Mouse (Mus musculus) neural tube, embryonic 11.5 days (tissue): ENCODE results near the gene Hyou1. TPM values are rescaled to one million over a fixed set of nuclear protein-coding genes. Genes with fewer than 3 reads are reported as not detected.

ENCODE experiments used
- ATAC-seq: fragments of 200-750 bp; cut with Nextera tagmentation; 2 replicates; pipeline ENCODE4 v1.8.0; 2017; ENCODE audit warnings: moderate number of reproducible peaks, mild to moderate bottlenecking, moderate TSS enrichment, moderate library complexity; ENCODE audit not compliant: insufficient read depth, low FRiP score, low TSS enrichment
- DNase-seq: peaks from one replicate; pipeline ENCODE4 v3.0.0-alpha.2; 2015; ENCODE audit warnings: low spot score
- H3K27ac ChIP-seq: fragments of 300-500 bp; sonication (generic); 2 replicates; pipeline ENCODE4 v1.5.1; 2014; ENCODE audit warnings: low read depth, mild to moderate bottlenecking, low read length
- H3K27me3 ChIP-seq: fragments of 300-500 bp; sonication (generic); 2 replicates; pipeline ENCODE4 v1.6.1; 2014; ENCODE audit warnings: mild to moderate bottlenecking, low read length, mixed read lengths; ENCODE audit not compliant: control insufficient read depth, insufficient read depth
- H3K36me3 ChIP-seq: fragments of 300-500 bp; sonication (generic); 2 replicates; pipeline ENCODE4 v1.6.1; 2014; ENCODE audit warnings: mild to moderate bottlenecking, low read length, moderate library complexity, mixed read lengths; ENCODE audit not compliant: control insufficient read depth, insufficient read depth
- H3K4me1 ChIP-seq: fragments of 300-500 bp; sonication (generic); 2 replicates; pipeline ENCODE4 v1.6.1; 2014; ENCODE audit warnings: low read length, mixed read lengths; ENCODE audit not compliant: control insufficient read depth, insufficient read depth
- H3K4me2 ChIP-seq: fragments of 300-500 bp; sonication (generic); 2 replicates; pipeline ENCODE4 v1.6.1; 2014; ENCODE audit warnings: low read depth, mild to moderate bottlenecking, moderate library complexity
- H3K4me3 ChIP-seq: fragments of 300-500 bp; sonication (generic); 2 replicates; pipeline ENCODE4 v1.5.1; 2014; ENCODE audit warnings: low read depth, low read length
- H3K9ac ChIP-seq: fragments of 300-500 bp; sonication (generic); 2 replicates; pipeline ENCODE4 v1.6.1; 2014; ENCODE audit warnings: mild to moderate bottlenecking, low read length
- H3K9me3 ChIP-seq: fragments of 300-500 bp; sonication (generic); 2 replicates; pipeline ENCODE4 v1.6.1; 2016; ENCODE audit warnings: low read length; ENCODE audit not compliant: control insufficient read depth
- WGBS: fragments of 180-500 bp; shearing (Covaris S2); extraction: QIAGEN DNeasy Blood & Tissue Kit; methylation state at CpG from one replicate; pipeline ENCODE4 v1.1.7; 2014; 5-methylcytosine and 5-hydroxymethylcytosine counted together
- polyA plus RNA-seq: library from polyadenylated mRNA; unstranded; fragments of >200 nt; fragmentation: Nextera tagmentation; extraction: Ambion mirVana; gene quantifications from 2 replicates; pipeline ENCODE4 v1.2.1, GENCODE M21; 2014

The Hyou1 gene
- polyA plus RNA-seq, 1 experiment from 2014 or later: 38.8 TPM

GRCm38 (mm10) chr9:44337436-44338169 is 41.7 kb upstream of the Hyou1 start:
- Histone ChIP-seq H3K4me1 (peaks cover 6% of the 10 kb centered on the region), H3K36me3 (peaks cover 11% of the 10 kb centered on the region), H3K9ac (no peak overlapping the region), H3K27ac (no peak overlapping the region), H3K9me3 (no peaks in the 10 kb centered on the region), H3K27me3 (no peaks in the 10 kb centered on the region), H3K4me2 (peak overlapping the region; percentile 3; the same call in 1 of the 2 replicates), H3K4me3 (peak overlapping the region; percentile 98; the same call in 1 of the 2 replicates)
- 69% methylated on average over 9 of the region's 9 CpGs for whole genome bisulfite sequencing
- ATAC-seq (no peak), DNase-seq (no peak)

DNA sequence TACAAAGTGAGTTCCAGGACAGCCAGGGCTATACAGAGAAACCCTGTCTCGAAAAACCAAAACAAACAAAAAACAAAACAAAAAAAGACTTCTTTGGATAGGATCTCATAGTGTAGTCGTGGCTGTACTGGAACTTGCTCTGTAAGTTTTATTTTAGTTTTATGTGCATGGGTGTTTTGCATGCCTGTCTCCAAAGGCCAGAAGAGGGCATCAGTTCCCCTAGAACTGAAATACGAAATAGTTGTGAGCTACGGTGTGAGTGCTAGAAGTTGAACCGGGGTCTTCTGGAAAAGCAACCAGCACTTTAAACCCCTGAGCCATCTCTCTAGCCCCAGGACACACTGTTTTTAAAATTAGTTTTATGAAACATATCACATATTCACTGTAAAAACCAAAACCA is 40.7 kb upstream of the Hyou1 start:
- no peak for DNase-seq
- Histone ChIP-seq H3K27me3 (no peaks in the 10 kb centered on the region), H3K9me3 (no peaks in the 10 kb centered on the region), H3K9ac (no peak overlapping the region), H3K36me3 (peaks cover 5% of the 10 kb centered on the region), H3K4me1 (peaks cover 9% of the 10 kb centered on the region), H3K4me3 (no peak overlapping the region), H3K27ac (no peak overlapping the region), H3K4me2 (no peak overlapping the region)
- no peak for ATAC-seq
- 82% methylated on average over 5 of the region's 5 CpGs for WGBS

DNA sequence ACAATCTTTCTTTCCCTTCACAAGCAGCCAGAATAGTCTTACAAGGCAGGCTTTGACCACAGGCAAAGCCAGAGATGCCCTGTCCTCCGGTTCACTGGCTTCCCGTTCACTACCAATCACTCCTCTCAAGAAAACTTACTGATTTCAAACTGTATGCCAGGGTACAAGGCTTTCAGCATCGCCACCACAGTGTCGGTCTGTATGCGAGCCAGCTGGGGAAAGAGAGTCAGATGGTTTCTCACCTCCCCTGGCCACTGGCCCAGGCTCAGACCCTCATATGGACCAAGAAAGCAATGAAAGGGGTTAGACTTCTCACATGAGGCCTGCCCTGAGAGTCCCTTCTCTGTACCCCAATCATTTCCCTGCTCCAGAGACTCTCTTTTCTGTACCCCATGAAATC is 37.8 kb upstream of the Hyou1 start:
- Histone ChIP-seq H3K9ac (no peak overlapping the region), H3K27me3 (no peaks in the 10 kb centered on the region), H3K4me2 (no peak overlapping the region), H3K4me1 (peaks cover 8% of the 10 kb centered on the region), H3K36me3 (no peaks in the 10 kb centered on the region; the same call in 1 of the 2 replicates), H3K9me3 (no peaks in the 10 kb centered on the region), H3K4me3 (peak overlapping the region; percentile 10; the same call in 1 of the 2 replicates), H3K27ac (no peak overlapping the region)
- ATAC-seq (no peak), DNase-seq (no peak)
- WGBS: 92% methylated on average over 5 of the region's 5 CpGs

GRCm38 (mm10) chr9:44342173-44342572 is 37.1 kb upstream of the Hyou1 start:
- H3K36me3 ChIP-seq: peaks cover under 1% of the 10 kb centered on the region; the same call in 1 of the 2 replicates
- no peaks in the 10 kb centered on the region for H3K27me3 ChIP-seq
- H3K27ac ChIP-seq: no peak overlapping the region
- 91% methylated on average over 3 of the region's 3 CpGs for WGBS
- H3K9me3 ChIP-seq: no peaks in the 10 kb centered on the region
- H3K4me2 ChIP-seq: no peak overlapping the region
- DNase-seq (no peak), ATAC-seq (no peak)
- no peak overlapping the region for H3K4me3 ChIP-seq
- H3K4me1 ChIP-seq: peaks cover 4% of the 10 kb centered on the region; the same call in 1 of the 2 replicates
- H3K9ac ChIP-seq: no peak overlapping the region

- no peak overlapping the region for H3K4me2 ChIP-seq
- H3K4me3 ChIP-seq: no peak overlapping the region
- 90% methylated on average over 1 of the region's 1 CpGs for WGBS
- H3K9ac ChIP-seq: no peak overlapping the region
- ATAC-seq (no peak), DNase-seq (no peak)
- H3K9me3 ChIP-seq: no peaks in the 10 kb centered on the region
- no peaks in the 10 kb centered on the region for H3K27me3 ChIP-seq
- peaks cover 3% of the 10 kb centered on the region; the same call in 1 of the 2 replicates for H3K36me3 ChIP-seq
- no peak overlapping the region; the same call in 1 of the 2 replicates for H3K27ac ChIP-seq
- H3K4me1 ChIP-seq: peaks cover 4% of the 10 kb centered on the region; the same call in 1 of the 2 replicates
These were observed 36.7 kb upstream of the Hyou1 start for GRCm38 (mm10) chr9:44342605-44343004.

- ATAC-seq (no peak), DNase-seq (no peak)
- H3K27ac ChIP-seq: peak overlapping the region; percentile 98
- no peaks in the 10 kb centered on the region for H3K9me3 ChIP-seq
- H3K4me2 ChIP-seq: peak overlapping the region; percentile 47
- H3K27me3 ChIP-seq: no peaks in the 10 kb centered on the region
- H3K36me3 ChIP-seq: peaks cover 6% of the 10 kb centered on the region
- H3K9ac ChIP-seq: peak overlapping the region; percentile 86
- H3K4me1 ChIP-seq: peaks cover 4% of the 10 kb centered on the region; the same call in 1 of the 2 replicates
- H3K4me3 ChIP-seq: peak overlapping the region; percentile 80
- WGBS: 18% methylated on average over 6 of the region's 6 CpGs
These were observed 36.0 kb upstream of the Hyou1 start for GRCm38 (mm10) chr9:44343290-44343689.

- peak; percentile 96 for ATAC-seq
These were observed 35.4 kb upstream of the Hyou1 start, which contains the start of gene Hmbs for GRCm38 (mm10) chr9:44343781-44344421. Gene Hmbs, minus strand, starts transcription at chr9:44344228.

DNA sequence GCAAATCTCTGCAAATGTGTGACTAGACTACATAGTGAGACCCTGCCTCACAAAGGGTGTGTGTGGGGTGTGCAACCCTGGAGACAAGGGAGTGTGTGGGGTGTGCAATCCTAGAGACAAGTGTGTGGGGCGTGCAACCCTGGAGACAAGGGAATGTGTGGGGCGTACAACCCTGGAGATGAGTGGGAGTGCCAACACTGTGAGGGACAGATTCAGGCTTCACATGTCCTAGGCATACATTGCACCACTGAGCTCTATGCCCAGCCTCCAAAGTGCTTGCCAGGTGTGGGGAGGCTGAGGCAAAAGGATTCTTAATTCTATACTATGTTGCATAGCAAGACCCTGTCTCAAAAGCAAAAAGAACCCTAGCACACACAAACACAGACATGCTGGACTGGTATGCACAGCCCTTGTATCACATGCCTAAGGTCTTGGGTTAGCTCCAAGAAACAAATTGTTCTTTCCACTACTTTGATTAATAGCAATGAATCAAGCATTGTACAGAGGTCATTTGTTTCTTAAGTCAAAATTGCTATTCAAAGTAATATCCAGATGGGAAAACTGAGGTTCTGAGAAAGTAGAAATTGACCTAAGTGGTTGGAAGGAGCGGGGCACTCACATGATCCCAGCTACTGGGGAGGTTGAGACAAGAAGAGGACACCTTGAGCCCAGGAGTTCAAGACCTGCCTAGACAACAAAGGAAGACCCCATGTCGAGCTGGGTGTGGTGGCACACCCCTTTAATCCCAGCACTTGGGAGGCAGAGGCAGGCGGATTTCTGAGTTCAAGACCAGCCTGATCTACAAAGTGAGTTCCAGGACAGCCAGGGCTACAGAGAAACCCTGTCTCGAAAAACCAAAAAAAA is 33.5 kb upstream of the Hyou1 start:
- H3K9ac ChIP-seq: no peak overlapping the region
- DNase-seq: no peak
- peaks cover 12% of the 10 kb centered on the region for H3K36me3 ChIP-seq
- no peaks in the 10 kb centered on the region for H3K27me3 ChIP-seq
- no peak overlapping the region for H3K4me3 ChIP-seq
- WGBS: 92% methylated on average over 6 of the region's 6 CpGs
- no peak overlapping the region for H3K27ac ChIP-seq
- H3K4me1 ChIP-seq: peaks cover 4% of the 10 kb centered on the region; the same call in 1 of the 2 replicates
- ATAC-seq: no peak
- no peaks in the 10 kb centered on the region for H3K9me3 ChIP-seq
- H3K4me2 ChIP-seq: no peak overlapping the region

More at GRCm38 (mm10) chr9:44343781-44344421, 35.4 kb upstream of the Hyou1 start, which contains the start of gene Hmbs:
- Histone ChIP-seq H3K4me2 (peak within 1 kb of the TSS; percentile 47), H3K27me3 (no peaks in the 10 kb centered on the region), H3K27ac (peak within 1 kb of the TSS; percentile 98), H3K36me3 (peaks cover 11% of the 10 kb centered on the region), H3K4me1 (peaks cover 4% of the 10 kb centered on the region; the same call in 1 of the 2 replicates), H3K4me3 (peak within 1 kb of the TSS; percentile 80), H3K9ac (peak within 1 kb of the TSS; percentile 86), H3K9me3 (no peaks in the 10 kb centered on the region)
- DNase-seq: peak; percentile 90
- under 1% methylated on average over 39 of the region's 39 CpGs for WGBS
